Mouse (Mus musculus) ES-E14 (cell line): ENCODE measurements around the gene Lrmda.

Experiments used
- MAFK ChIP-seq: IDR thresholded peaks from 2 replicates; pipeline ENCODE4 v1.6.1; 2014; ENCODE audit warnings: mild to moderate bottlenecking, low read depth, low read length, inconsistent platforms; ENCODE audit not compliant: insufficient read depth
- ZC3H11A ChIP-seq: IDR thresholded peaks from 2 replicates; pipeline ENCODE4 v1.6.1; 2012; ENCODE audit warnings: low read depth, mild to moderate bottlenecking, inconsistent platforms, low read length, borderline replicate concordance

DNA sequence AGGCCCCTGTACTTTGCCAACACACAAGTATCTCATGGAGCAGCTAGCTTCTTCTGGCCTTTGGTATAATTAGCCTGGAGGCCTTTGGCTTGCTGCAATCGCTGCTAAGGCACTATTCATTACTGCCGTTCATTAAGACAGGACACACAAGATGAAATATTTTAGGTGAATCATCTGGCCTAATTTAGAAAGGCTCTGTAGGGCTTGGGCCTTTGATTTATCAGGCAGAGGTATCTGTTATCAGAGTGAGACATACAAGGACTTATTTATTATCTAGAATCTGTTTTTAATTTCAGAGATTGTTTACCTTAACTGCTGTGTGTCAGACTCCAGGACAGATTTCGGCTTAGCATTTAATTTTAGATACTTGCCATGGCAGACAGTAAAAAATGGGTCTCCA, 511.2 kb downstream of the Lrmda start:
- no peak for TF ChIP-seq ZC3H11A
- no peak for TF ChIP-seq MAFK
